ENCODE assay signal across 14 mouse cellular contexts in the genomic region with DNA sequence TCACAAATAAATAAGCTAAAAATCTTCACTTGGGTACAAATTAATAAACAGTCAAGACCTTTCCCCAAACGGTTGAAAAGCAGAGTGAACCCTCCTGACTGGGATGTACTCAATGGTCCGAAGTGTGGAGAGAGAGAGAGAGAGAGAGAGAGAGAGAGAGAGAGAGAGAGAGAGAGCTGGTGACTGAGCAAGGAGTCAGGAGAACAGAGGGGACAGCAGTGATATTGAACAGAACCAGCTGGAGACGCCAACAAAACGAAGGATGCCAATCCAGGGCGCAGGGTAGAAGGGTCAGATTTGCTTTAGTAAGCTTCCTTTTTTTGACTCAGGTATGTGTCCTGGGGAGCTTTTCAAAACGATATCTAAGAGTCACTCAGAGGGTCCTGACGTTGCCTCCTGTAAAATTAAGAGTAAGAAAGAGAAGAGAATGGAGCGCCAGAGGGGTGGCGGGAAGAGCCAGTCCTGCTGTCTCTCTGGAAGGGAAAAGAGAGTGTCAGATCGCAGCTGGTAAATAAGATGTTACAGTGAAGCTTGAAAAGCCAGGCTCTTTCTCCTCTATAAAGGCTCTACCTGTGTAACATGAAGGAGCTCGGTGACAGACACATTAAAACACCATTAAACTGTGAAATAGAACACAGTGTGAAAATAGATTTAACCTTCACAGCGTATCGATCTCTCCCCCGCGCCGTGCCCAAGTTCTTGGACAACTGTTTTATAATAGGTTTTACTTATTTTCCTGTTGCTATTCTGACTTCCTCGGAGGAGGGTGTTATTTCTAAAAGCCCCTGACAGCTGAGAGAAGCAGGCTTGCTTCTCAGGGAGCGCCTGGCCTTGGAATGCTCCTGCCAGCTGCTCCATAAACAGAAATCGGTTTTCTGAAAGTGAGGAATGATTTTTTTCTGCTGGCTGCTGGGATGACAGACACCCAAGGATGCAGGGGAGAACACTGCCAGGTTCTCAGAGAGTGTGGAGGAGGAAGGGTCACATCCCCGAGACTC.
A peak's percentile ranks its signal among the peaks of the same experiment; 100 is the strongest.
DNase-seq lines count a peak whose midpoint lies in the region; ATAC-seq and TF ChIP-seq lines count a peak whose summit lies in the region.
"Had no signal": no experiment of that assay in that cellular context is flagged by ENCODE, and none has a peak within 500 bp of the region (broad histone marks: within the 10 kb centered on the region; RNA-seq: fewer than 3 reads in every experiment).

No protein-coding gene starts in this region.

- no peak for TF ChIP-seq CTCF in gastrocnemius, adult 2 months (IDR thresholded peaks at IDR 0.05)

- H3K36me3 ChIP-seq in forebrain, embryonic 14.5 days (ENCODE audit: control insufficient read depth, insufficient read depth, low read length): no peaks in the 10 kb centered on the region
- no peaks in the 10 kb centered on the region for H3K36me3 ChIP-seq in forebrain, embryonic 16.5 days (ENCODE audit: control insufficient read depth, insufficient read depth)
- H3K36me3 ChIP-seq: forebrain, embryonic 15.5 days; G1E; hindbrain, embryonic 15.5 days; neural tube, embryonic 13.5 days had no signal

- ATAC-seq in forebrain, embryonic 14.5 days: 0 out of 2 replicates have a peak, but pooled peaks have one; percentile 7
- ATAC-seq in forebrain, embryonic 16.5 days: no peak
- peak; percentile 55 for ATAC-seq in frontal cortex, adult (ENCODE audit: low TSS enrichment)
- ATAC-seq: forebrain, embryonic 15.5 days had no signal

- H3K27ac ChIP-seq in forebrain, embryonic 14.5 days (ENCODE audit: low read depth, low read length): no peak overlapping the region
- H3K27ac ChIP-seq in forebrain, embryonic 16.5 days (ENCODE audit: low read length): no peak overlapping the region
- no peak overlapping the region for H3K27ac ChIP-seq in gastrocnemius, adult 2 months
- H3K27ac ChIP-seq: forebrain, embryonic 15.5 days; hindbrain, embryonic 15.5 days; neural tube, embryonic 13.5 days had no signal

- intact Hi-C loops in gastrocnemius, adult 2 months (cut with DNase I): no loop called here

- no peak overlapping the region for H3K4me2 ChIP-seq in forebrain, embryonic 14.5 days (ENCODE audit: low read length)
- no peak overlapping the region for H3K4me2 ChIP-seq in forebrain, embryonic 16.5 days (ENCODE audit: low read length)
- H3K4me2 ChIP-seq: forebrain, embryonic 15.5 days; heart, embryonic 11.5 days; hindbrain, embryonic 15.5 days; neural tube, embryonic 13.5 days had no signal

- no peaks in the 10 kb centered on the region for H3K9me3 ChIP-seq in forebrain, embryonic 14.5 days (replicated peaks; ENCODE audit: control insufficient read depth, low read length)
- no peaks in the 10 kb centered on the region for H3K9me3 ChIP-seq in forebrain, embryonic 16.5 days (ENCODE audit: control insufficient read depth, low read length)
- H3K9me3 ChIP-seq: forebrain, embryonic 15.5 days; G1E; hindbrain, embryonic 15.5 days; neural tube, embryonic 13.5 days had no signal

- no peaks in the 10 kb centered on the region for H3K27me3 ChIP-seq in forebrain, embryonic 14.5 days (replicated peaks; ENCODE audit: control insufficient read depth, insufficient read depth, low read length)
- H3K27me3 ChIP-seq in forebrain, embryonic 16.5 days (replicated peaks; ENCODE audit: control insufficient read depth, insufficient read depth, low read length): no peaks in the 10 kb centered on the region
- H3K27me3 ChIP-seq: forebrain, embryonic 15.5 days; hindbrain, embryonic 15.5 days; neural tube, embryonic 13.5 days had no signal

- 80% methylated on average over 20 of the region's 20 CpGs for WGBS in forebrain, embryonic 14.5 days
- 71% methylated on average over 20 of the region's 20 CpGs for WGBS in forebrain, embryonic 16.5 days

- no peaks in the 10 kb centered on the region for H3K4me1 ChIP-seq in forebrain, embryonic 14.5 days (ENCODE audit: control insufficient read depth, insufficient read depth, low read length)
- 0 out of 2 replicates have a peak, but pooled peaks cover 2% of the 10 kb centered on the region for H3K4me1 ChIP-seq in forebrain, embryonic 16.5 days (replicated peaks; ENCODE audit: control insufficient read depth, insufficient read depth, low read length)
- H3K4me1 ChIP-seq: forebrain, embryonic 15.5 days; hindbrain, embryonic 15.5 days; neural tube, embryonic 13.5 days had no signal

- peak; percentile 31 for DNase-seq in forebrain, embryonic 14.5 days (ENCODE audit: low spot score)
- DNase-seq in layer of hippocampus, postnatal 14 days (ENCODE audit: low spot score in 2 of 2): peak; percentile 3 to 16
- no peak for DNase-seq in layer of hippocampus, postnatal 10 days (ENCODE audit: low spot score in 2 of 2)
- DNase-seq in mesoderm, embryonic 11.5 days (ENCODE audit: low read depth, low spot score): peak; percentile 6
- DNase-seq in gastrocnemius, adult 2 months: no peak
- DNase-seq in heart, postnatal 4 days: no peak
- DNase-seq: thymus, postnatal 14 days had no signal

- H3K4me3 ChIP-seq in forebrain, embryonic 14.5 days (ENCODE audit: low read depth, low read length): no peak overlapping the region
- H3K4me3 ChIP-seq in forebrain, embryonic 16.5 days (replicated peaks; ENCODE audit: low read length): no peak overlapping the region
- no peak overlapping the region for H3K4me3 ChIP-seq in gastrocnemius, adult 2 months
- H3K4me3 ChIP-seq: forebrain, embryonic 15.5 days; hindbrain, embryonic 15.5 days; neural tube, embryonic 13.5 days had no signal

- H3K9ac ChIP-seq in forebrain, embryonic 14.5 days (ENCODE audit: low read length): no peak overlapping the region
- H3K9ac ChIP-seq in forebrain, embryonic 16.5 days (replicated peaks; ENCODE audit: low read depth, low read length): no peak overlapping the region
- H3K9ac ChIP-seq: forebrain, embryonic 15.5 days; hindbrain, embryonic 15.5 days; neural tube, embryonic 13.5 days had no signal

Comparison
In these comparisons a context has a peak if more than half of its experiments do, and no peak if none do; other contexts are left out.
1. DNase-seq: peak in forebrain, embryonic 14.5 days (single experiment), layer of hippocampus, postnatal 14 days (2 of 2) and mesoderm, embryonic 11.5 days (single experiment); none in layer of hippocampus, postnatal 10 days (0 of 2), gastrocnemius, adult 2 months (single experiment) and heart, postnatal 4 days (single experiment).